Mouse (Mus musculus) layer of hippocampus, adult 8-10 months (tissue): ENCODE data around the gene Zw10. TPM values are rescaled to one million over a fixed set of nuclear protein-coding genes. Genes with fewer than 3 reads are reported as not detected.
A peak's percentile ranks its signal among the peaks of the same experiment; 100 is the strongest.

Source experiments
- DNase-seq, 2 experiments: peaks; one replicate each; pipeline ENCODE4 v3.0.0; 2022; ENCODE audit warnings: low spot score in 2 of 2
- total RNA-seq, 4 experiments: library from RNA; stranded (reverse); gene quantifications; 2 replicates each; pipeline ENCODE4 v1.2.4; 2022

Zw10 gene
- total RNA-seq = 10 to 100 TPM; 16.4 to 21.8 (median 17.6) TPM

DNA sequence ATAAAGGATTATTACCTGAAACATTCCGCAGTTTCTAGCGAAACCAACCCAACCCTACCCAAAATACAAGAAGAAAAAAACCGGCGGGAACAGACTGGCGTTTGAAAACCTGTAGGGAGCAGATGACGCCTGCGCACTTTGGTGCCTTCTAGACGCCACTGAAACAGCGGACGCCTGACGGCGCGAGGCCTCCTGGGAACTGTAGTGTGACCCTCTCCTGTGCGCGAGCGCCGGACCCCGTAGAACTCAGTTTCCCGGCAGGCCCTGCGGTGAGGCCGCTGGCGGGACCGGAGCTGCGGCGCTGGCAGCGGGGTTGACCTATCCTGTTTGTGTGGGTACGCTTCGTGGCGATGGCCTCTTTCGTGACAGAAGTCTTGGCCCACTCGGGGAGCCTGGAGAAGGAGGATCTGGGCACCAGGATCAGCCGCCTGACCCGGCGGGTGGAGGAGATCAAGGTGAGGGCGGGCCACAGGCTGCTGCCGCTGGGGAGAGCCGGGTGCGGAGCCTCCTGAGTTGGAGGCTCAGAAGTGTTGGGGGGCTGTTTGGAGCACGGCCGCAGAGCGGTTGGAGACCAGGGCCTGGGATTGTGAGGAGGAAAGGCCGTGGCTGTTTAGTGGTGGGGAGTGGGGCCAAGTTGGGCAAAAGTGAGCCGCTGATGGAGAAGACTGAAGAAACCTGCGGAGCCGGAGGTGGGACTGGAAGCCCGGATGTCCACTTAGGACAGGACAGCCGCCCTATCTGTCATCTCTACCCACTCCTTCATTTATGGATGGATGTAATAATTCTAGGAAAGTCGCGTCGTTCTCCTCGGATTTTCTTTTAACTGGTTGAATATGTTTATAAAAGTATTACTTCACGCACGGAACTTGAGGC is at the start of gene Zw10:
Gene Zw10, plus strand, starts transcription at position 281 of the 873 bp plus-strand sequence.
- peak; percentile 92 to 94 for DNase-seq

DNA sequence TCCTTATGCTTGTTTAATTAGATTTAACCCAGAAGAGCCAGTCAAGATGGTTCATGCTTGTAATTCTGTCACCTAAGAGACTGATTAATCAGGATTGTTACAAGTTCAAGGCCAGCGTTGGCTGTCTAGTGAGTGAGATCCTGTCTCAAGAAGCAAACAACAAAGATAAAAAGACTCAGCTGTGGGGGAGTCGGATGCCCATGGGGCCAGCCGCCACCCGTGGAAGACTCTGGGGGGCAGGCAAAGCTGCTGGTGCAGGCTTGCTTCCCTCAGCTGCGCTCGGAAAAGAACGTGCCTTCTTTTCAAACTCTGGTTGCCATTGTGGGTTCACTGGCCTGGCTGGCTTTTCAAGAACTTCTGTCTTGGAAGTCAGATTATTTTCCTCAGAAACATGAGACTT is 39.6 kb upstream of the Zw10 start:
- no peak for DNase-seq

DNA sequence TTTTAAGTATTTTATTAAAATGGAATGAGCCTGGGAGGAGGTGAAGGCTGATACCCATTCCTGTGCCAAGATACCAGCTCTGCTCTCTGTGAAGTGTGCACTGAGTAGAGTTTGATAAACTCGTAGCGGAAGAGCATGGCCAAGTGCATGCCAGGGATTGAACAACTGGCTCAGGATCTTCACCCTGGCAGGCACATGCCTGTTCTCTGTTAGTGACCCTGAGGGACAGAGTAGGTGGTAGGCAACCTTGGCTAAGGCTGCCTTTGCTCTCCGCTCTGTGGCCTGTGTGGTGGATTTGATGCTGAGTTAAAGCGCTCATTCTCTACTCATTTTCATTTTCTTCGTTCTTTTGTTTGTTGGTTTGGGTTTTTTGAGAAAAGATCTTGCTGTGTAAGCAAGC is 34.1 kb upstream of the Zw10 start:
- DNase-seq = no peak

DNA sequence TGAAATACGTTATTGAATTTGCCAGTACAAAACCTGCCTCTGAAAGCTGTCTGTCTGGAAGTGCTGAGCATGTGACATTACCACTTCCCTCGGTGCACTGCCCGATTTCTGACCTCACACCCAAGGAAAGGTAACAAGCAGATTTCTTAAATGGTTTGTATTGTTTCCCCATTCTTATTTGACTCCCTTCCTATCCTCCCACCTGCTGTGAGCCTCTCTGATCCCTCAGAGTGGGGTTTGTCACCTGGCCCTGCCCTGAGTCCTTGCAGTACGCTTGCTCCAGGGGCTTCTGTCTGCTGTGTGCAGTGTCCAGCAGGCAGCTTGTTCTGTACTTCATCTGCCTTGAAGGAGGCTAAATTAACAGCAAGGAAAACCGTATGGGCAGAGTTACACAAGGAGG is 31.5 kb upstream of the Zw10 start:
- DNase-seq = no peak

DNA sequence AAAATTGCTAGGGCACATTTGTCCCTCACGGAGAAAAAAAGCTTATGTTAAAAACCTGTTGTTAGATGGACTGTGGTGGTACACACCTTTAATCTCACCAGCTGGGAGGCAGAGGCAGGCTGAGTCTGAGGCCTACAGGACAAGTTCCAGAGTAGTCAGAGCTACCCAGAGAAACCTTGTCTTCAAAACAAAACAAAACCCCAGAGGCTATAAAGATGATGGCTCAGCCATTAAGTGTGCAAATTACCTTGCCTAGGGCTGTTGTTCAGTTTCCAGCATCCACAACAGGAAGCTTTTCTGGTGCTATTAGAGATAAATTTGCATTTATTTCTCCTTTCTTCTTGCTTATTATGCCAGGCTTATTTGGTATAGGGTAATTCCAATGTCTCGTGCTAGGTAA is 30.9 kb upstream of the Zw10 start:
- DNase-seq = no peak

DNA sequence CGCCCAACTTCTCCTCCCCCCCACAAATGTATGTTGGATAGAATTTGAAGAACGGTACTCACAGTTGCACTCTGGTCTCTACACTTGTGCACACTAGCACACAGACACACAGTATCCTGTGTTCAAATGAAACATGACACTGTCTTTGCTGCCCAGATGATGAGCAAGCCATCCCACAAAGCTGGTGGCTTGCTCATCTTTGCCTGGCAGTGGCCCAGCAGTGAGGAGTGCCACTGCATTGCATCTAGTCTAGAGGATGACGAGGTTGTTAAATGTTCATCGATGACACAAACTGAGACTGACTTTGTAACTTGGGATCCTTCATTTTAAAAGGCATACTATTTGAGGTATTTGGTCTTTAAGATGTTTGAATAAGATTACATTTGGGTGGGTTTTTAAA is 20.6 kb upstream of the Zw10 start:
- peak; percentile 9 to 32 for DNase-seq

DNA sequence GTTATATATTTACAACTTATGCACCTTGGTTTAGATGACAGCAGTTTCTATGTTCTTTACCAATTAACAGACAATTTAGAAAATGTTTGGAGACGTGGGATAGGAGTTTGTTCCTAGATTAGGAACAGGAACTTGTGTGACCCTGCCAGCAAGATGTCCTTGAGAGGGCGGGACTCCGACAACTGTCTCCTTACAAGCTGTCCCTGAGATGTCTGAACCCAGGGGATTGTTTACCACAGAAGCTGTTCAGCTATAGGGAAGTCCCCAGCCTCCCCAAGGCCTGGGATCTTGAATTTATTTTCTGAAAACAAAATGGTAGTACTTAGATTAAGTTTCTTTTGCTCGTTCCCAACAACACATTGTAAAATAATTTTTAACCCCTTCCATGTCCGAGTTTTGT is 4.5 kb upstream of the Zw10 start:
- no peak for DNase-seq

DNA sequence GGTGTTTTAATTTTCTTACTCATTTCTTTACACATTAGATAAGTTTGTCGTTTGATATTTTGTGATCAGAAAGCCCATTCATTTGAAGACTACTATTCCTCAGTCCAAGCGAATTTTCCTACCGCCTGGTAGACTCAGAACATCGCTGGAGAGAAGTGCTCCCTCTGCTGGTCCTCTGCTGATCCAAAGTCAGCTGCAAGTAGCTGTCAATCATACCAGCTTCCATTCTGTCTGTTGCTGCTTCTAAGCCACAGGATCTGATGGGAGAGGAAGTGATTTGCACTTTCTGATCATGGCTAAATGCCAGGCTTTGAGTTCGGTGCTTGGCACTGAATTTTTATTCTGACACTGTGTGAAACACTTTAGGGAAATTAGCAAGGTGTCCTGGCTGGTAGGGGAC is 4.1 kb upstream of the Zw10 start:
- peak; percentile 44 to 67 for DNase-seq

DNA sequence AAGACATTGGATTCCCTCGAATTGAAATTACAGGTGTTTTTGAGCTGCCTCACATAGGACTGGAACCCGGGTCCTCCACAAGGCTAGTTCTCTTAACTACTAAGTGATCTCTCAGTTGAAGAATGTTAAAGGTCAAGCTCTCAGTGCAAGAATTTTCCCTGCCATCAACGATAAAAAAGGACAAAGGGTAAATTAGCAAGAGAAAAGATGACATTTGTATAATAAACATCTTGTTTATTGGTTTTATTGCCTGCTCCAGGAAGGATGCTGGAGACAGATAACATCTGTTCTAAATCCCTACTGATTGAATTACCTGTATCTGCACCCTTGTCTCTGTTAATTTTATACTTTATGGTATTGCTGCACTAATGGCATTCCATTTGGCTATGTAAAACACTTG is 1.4 kb upstream of the Zw10 start:
- no peak for DNase-seq

DNA sequence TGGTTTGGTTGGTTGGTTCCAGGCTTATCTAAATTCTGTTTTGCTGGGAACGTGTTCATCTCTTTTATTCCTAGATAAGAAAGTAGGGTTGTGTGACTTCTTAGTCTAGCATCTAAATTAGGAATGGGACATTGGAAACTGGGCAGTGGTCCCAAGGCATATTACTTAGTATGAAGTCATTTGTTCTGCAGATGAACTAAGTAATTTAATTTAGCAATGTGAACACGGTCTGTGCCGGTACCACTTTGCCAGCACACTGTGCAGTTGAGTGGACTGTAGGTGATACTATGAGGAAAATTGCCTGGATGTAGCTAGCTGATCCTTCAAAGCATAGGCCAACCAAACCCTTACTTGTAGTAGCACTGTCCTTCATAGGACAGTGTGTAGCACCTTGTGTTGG is 21.4 kb downstream of the Zw10 start:
- DNase-seq = no peak

DNA sequence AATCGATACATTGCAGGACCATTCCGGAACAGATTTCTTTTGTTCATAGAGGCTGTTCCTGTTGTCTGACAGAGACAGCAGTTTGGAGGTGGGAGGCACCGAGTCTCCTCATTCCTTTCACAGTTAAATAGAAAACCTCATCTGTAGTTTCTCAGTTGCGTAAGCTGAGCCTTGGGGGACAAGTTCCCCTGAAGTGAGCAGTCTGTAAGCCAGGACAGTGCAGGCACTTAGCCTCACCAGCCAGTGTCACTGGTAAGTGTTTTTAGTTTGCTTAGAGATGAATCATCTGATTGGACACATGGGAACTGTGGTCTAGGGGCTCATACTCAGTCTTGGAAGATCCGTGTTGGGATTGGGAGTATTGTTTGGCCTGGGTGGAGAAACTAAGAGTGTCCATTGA is 25.7 kb downstream of the Zw10 start, which contains the start of gene Tmprss5:
Gene Tmprss5, plus strand, starts transcription at position 154 of the 400 bp plus-strand sequence.
- no peak for DNase-seq

DNA sequence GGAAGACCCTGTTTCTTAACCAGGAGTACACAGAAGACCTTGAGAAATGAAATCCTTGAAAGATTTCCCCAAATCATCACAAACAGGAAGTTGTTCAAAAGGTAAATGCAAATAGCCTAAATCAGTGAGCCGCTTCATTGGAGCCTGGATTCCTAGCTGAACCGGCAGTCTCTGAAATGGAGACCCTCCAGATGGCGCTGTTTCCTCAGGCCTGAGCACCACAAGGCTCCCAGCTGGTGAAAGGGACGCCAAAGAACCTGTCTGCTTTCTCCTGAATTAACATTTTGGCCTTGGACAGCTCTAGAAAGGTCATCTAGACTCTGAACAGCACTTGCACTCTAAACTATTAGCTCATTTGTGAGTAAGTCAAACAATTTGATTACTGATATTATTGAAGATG is 26.1 kb downstream of the Zw10 start:
- peak; percentile 33 to 80 for DNase-seq

DNA sequence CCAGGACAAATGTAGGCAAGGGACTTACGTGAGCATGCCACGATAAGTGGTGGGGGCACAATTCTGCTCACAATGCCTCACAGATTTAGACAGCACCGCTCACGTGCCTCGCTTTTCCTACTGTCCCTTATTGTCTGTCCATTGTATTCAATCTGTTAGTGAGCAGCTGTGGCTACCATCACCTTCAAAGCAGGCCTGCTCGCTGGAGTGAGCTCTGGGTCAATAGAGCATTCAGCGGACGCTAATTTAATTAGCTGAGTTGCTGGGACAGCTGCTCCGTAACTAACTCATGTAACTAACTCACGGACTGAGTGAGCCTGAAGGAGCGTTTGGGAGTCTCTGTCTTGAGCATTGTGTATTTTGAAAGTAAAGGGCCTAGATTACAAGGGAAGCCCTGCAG is 31.9 kb downstream of the Zw10 start:
- no peak for DNase-seq

DNA sequence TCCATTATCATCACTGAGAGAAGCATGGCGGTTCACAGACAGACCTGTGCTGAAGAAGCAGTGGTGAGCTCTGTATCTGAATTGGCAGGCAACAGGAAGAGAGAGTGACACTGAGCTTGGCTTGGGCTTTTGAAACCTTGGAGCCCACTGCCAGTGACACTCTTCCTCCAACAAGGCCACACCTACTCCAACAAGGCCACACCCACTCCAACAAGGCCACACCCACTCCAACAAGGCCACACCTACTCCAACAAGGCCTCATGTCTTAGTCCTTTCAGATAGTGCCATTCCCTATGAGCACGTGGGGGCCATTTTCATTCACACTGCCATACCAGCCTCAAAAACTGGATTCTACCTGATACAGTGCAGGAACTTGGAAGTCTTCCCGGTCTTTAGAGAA is 43.5 kb downstream of the Zw10 start:
- DNase-seq = no peak

DNA sequence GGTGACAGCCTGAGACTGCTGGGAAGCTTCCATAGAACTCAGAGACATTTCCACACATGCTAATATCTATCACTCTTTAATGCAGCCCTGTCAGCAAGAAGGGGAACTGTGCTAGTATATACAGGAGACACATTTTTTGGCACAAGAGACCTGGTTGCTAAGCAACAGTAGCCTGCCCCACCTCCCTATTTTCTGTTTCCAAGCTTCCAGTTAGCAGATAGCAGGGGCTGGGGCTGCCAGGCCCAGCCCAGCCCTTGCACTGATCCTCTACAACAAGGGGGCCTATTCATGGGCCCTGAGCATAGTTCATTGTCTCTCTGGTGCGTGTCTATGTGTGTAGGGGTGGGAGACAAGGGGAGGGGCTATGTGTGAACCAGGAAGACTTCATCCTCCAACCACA is 46.9 kb downstream of the Zw10 start:
- peak; percentile 27 to 47 for DNase-seq

DNA sequence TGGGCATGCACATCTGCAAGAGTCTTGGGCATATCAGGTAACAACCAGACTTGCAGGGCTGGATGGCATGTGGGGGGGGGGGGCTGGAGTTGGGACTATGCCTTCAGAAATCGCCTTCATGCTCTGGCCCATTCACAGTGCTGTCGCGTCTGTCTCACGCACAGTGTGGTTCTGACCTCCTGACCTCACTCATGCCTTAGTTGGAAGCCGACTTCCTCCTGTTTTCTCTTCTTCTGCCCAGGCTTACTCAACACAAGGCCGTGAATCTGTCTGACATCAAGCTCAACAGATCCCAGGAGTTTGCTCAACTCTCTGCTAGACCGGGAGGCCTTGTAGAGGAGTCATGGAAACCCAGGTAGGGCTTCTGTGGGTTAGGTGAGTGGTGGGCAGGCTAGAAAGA is 53.7 kb downstream of the Zw10 start:
- no peak for DNase-seq

DNA sequence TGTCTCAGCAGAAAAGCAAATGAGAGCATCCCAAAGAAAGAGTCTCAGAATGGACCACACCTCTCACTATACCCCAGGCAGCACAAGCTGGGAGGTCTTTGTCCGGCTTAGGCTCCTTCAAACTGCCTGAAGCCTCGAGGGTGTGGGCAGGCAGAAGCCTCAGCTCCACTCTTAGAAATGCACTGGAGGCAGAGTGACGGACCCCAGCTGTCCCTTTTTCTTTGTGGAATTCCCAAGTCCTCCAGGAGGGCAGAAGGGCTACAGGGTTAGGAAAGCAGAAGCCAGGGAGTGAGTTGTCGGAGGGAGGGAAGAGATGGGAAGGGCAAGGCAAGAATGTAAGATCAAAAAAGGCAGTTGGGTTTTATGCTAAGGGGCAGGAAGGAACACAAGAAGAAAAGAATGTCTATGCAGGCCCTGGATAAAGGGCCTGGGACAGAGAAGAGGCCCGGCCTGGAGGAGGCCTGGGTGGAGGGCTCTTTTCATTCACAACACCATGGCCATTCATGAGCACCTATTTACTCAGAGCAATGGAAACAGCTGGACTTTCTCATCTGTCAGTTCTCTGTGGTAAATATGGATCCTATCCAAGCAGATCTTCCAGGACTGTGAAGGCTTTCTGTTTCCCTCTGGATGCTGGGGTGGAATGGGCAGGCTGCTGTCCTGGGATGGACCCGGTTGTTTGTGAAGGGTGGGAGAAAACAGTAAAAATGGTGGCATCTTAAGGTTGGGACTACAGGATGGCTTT is 55.2 kb downstream of the Zw10 start:
- no peak for DNase-seq

DNA sequence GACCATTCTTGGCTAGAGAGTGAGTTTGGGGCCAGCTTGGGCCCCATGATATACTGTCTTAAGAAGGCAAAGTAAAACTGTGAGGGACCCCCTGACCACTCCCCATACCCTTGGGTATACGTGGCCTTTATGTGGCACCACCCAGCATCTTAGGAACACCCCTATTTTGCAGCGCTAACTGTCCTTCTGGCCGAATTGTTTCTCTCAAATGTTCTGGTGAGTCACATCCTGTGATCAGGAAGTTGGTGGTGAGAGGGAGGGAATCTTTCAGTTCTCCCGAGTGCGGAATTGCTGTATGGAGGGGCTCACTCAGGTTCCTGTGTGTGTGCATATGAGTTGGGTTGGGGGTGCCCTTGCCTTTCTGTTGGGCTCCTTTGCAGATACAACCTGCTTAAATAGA is 55.9 kb downstream of the Zw10 start:
- no peak for DNase-seq

DNA sequence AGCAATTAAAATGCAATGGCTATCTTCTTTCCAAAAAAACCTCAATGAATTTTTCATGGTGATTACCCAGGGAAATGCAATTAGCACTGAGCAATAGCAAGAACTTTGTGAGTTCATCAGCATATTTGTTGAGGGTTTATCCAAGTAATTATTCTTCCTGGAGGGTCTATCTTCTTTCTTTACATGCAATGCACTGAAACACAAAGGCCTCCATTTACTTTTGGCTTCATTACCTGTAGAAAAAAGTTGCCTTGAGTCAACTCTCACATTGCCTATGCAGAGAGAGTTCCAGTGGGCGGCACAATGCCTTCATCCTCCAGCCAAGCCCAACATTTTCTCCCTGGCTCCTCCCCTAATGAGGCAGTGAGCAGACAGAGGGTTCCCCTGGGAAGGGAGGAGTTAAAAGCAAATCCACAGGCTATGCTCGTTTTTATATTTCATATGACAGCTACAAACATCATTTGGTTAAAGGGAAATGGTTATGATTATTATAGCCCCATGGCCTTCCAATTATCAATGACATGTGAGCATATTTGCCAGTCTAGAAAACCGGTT is 62.9 kb downstream of the Zw10 start:
- no peak for DNase-seq

DNA sequence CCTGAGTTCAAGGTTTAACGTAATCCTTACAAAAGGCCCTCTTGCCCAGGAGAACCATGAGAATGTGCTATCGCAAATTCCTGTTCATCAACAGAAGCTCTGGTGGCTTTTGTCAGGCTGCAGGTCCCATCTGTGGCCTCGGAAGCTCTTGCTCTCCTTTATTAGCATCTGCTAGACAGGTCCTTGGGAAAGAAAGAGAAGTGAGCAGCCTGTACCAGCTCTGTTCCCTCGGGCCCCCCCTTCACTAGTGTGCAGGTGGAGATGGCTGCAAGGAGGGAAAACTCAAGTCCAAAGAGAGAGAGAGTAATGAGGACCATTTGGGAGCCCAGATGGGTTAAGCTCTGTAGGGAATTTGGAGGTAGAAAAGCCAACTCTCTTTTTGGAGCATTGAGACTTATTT is 64.3 kb downstream of the Zw10 start:
- no peak for DNase-seq

DNA sequence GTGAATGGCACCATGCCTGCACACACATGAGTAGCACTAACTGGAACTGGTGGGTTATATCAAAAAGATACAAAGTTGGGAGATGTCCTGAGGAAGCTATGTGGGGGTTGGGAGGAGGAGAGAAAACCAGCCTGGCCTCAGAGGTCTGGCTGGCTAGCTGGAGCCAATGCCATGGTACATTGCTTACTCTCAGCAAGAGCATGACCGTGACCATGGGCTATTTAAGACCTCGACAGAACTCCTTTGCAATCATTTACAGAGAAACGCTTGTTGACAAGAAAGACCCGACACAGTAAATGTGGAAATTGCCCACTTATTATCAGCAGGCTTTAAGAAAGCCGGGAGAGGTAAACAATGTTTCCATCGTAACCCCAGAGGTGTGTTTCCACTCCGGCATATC is 70.3 kb downstream of the Zw10 start:
- no peak for DNase-seq
